Mouse (Mus musculus): ENCODE measurements around the gene Ino80d.

The Ino80d gene

GRCm38 (mm10) chr1:62911426-62911825, 203.0 kb downstream of the Ino80d start:
- no peak for DNase-seq (ENCODE audit: low spot score)

GRCm38 (mm10) chr1:62909126-62909525, 205.3 kb downstream of the Ino80d start:
- no peak for DNase-seq (ENCODE audit: low spot score)

GRCm38 (mm10) chr1:62908508-62908907, 206.0 kb downstream of the Ino80d start:
- DNase-seq (ENCODE audit: low spot score), result no peak
